Mouse (Mus musculus): ENCODE measurements around the gene Tmco1. TPM values are rescaled to one million over a fixed set of nuclear protein-coding genes. Genes with fewer than 3 reads are reported as not detected.

Tmco1 gene
- polyA plus RNA-seq, 1 experiment, result 34.0 TPM

DNA sequence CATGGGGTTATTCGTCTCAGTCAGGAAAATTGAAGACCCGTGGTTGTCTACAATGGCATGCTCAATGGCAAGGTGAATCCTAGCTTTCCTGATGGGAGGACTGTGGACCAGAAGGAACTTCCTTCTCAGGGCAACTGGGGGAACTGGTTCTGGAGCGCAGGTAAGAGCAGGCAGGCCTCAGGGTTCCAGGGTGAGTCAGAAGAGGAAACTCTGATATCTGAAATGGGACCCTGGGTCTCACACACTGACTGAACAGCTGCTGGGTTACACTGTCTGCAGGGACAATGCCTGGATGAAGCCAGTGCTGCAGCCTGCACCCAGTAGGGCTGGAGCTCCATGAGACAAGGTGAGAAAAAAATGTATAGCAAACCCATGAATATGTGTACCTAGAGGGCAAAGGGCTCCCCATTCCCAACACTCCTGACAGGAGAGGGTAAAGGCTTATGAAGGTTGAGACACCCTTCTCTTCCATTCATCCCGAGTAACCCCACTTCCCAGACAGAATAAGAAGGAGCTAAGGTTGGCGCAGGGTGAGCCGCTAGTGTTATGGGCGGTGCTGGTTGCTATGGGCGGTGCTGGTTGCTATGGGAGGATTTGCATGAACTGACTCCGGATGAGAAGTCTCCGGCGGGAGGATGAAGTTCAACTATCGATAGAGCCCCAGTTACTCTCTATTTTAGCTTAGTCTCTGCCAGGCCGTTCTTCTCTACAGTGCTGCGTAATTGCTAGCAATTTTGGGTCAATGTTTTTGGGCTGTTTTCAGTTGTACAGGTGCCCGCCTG, 66.0 kb downstream of the Tmco1 start:
- no peaks in the 10 kb centered on the region for H3K36me3 ChIP-seq (ENCODE audit: control insufficient read depth, insufficient read depth, low read length)
- peaks cover 8% of the 10 kb centered on the region for H3K4me1 ChIP-seq (ENCODE audit: control insufficient read depth, insufficient read depth, low read length)
- H3K4me3 ChIP-seq (ENCODE audit: control insufficient read depth, low read depth, low read length), result peak overlapping the region; percentile 81
- H3K27ac ChIP-seq (ENCODE audit: control insufficient read depth, insufficient read depth, low read depth, low read length), result peak overlapping the region; percentile 30
- no peak; the same call in 1 of the 2 replicates for TF ChIP-seq POLR2A (IDR thresholded peaks at IDR 0.05; ENCODE audit: control insufficient read depth, low read depth, low read length)
- no peaks in the 10 kb centered on the region for H3K27me3 ChIP-seq (ENCODE audit: control insufficient read depth, insufficient read depth, low read length)

GRCm38 (mm10) chr1:167374942-167375341, 66.8 kb downstream of the Tmco1 start:
- Histone ChIP-seq H3K4me1 (ENCODE audit: control insufficient read depth, insufficient read depth, low read length) (peaks cover 8% of the 10 kb centered on the region), H3K27me3 (ENCODE audit: control insufficient read depth, insufficient read depth, low read length) (no peaks in the 10 kb centered on the region), H3K4me3 (ENCODE audit: control insufficient read depth, low read depth, low read length) (peak overlapping the region; percentile 81), H3K27ac (ENCODE audit: control insufficient read depth, insufficient read depth, low read depth, low read length) (no peak overlapping the region), H3K36me3 (ENCODE audit: control insufficient read depth, insufficient read depth, low read length) (no peaks in the 10 kb centered on the region)
- TF ChIP-seq CTCF (IDR thresholded peaks at IDR 0.05; ENCODE audit: control insufficient read depth, insufficient read depth, insufficient replicate concordance, low read depth, low read length) (no peak), POLR2A (IDR thresholded peaks at IDR 0.05; ENCODE audit: control insufficient read depth, low read depth, low read length) (no peak)

GRCm38 (mm10) chr1:167378019-167378418, 69.8 kb downstream of the Tmco1 start:
- H3K4me3 ChIP-seq (ENCODE audit: control insufficient read depth, low read depth, low read length), result no peak overlapping the region
- H3K27me3 ChIP-seq (ENCODE audit: control insufficient read depth, insufficient read depth, low read length), result no peaks in the 10 kb centered on the region
- TF ChIP-seq POLR2A (IDR thresholded peaks at IDR 0.05; ENCODE audit: control insufficient read depth, low read depth, low read length), result no peak
- no peak for TF ChIP-seq CTCF (IDR thresholded peaks at IDR 0.05; ENCODE audit: control insufficient read depth, insufficient read depth, insufficient replicate concordance, low read depth, low read length)
- H3K4me1 ChIP-seq (ENCODE audit: control insufficient read depth, insufficient read depth, low read length), result peaks cover 8% of the 10 kb centered on the region
- no peaks in the 10 kb centered on the region for H3K36me3 ChIP-seq (ENCODE audit: control insufficient read depth, insufficient read depth, low read length)
- H3K27ac ChIP-seq (ENCODE audit: control insufficient read depth, insufficient read depth, low read depth, low read length), result no peak overlapping the region

DNA sequence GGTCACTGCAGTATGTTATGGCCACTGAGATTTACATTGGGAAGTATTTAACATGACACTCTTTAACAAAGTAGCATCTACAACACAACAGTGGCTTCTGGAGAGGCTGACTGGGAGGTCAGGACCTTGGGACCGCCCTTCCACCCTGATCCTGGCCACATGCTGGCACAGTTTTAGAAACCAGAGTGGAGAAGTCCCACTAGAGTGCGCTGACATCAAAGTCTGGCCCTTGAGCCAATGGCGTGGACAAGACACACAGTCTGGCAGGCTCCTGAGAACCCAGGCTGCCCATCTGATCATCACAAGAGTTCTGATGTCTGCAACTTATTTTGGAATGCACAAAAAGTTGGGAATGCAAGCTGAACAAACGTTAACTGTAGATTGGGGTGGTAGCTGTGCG, 71.6 kb downstream of the Tmco1 start:
- Histone ChIP-seq H3K4me3 (ENCODE audit: control insufficient read depth, low read depth, low read length) (no peak overlapping the region), H3K4me1 (ENCODE audit: control insufficient read depth, insufficient read depth, low read length) (peaks cover under 1% of the 10 kb centered on the region; the same call in 1 of the 2 replicates), H3K36me3 (ENCODE audit: control insufficient read depth, insufficient read depth, low read length) (no peaks in the 10 kb centered on the region), H3K27me3 (ENCODE audit: control insufficient read depth, insufficient read depth, low read length) (no peaks in the 10 kb centered on the region), H3K27ac (ENCODE audit: control insufficient read depth, insufficient read depth, low read depth, low read length) (no peak overlapping the region)
- no peak for TF ChIP-seq CTCF (IDR thresholded peaks at IDR 0.05; ENCODE audit: control insufficient read depth, insufficient read depth, insufficient replicate concordance, low read depth, low read length)
- no peak for TF ChIP-seq POLR2A (IDR thresholded peaks at IDR 0.05; ENCODE audit: control insufficient read depth, low read depth, low read length)

DNA sequence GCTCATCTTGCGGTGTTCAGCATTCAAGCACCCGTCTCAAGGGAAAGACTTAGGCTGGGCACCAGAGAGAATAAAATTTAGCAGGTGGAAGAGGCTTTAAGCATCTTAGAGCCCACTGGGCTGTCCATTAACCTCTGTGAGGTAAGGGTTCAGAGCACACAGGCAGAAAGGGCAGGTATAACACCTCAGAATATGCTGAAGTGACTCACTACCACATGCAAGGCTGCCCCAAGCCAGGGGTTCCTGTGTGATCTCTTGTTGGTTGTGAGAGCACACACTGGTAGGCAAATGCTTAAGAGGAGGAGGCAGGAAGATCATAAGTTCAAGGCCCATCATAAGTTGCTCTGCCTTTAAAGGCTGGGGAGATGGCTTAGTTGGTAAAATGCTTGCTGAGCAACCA, 72.0 kb downstream of the Tmco1 start:
- Histone ChIP-seq H3K27me3 (ENCODE audit: control insufficient read depth, insufficient read depth, low read length) (no peaks in the 10 kb centered on the region), H3K27ac (ENCODE audit: control insufficient read depth, insufficient read depth, low read depth, low read length) (no peak overlapping the region), H3K4me1 (ENCODE audit: control insufficient read depth, insufficient read depth, low read length) (no peaks in the 10 kb centered on the region), H3K36me3 (ENCODE audit: control insufficient read depth, insufficient read depth, low read length) (no peaks in the 10 kb centered on the region), H3K4me3 (ENCODE audit: control insufficient read depth, low read depth, low read length) (no peak overlapping the region)
- TF ChIP-seq CTCF (IDR thresholded peaks at IDR 0.05; ENCODE audit: control insufficient read depth, insufficient read depth, insufficient replicate concordance, low read depth, low read length), result no peak
- TF ChIP-seq POLR2A (IDR thresholded peaks at IDR 0.05; ENCODE audit: control insufficient read depth, low read depth, low read length), result no peak

DNA sequence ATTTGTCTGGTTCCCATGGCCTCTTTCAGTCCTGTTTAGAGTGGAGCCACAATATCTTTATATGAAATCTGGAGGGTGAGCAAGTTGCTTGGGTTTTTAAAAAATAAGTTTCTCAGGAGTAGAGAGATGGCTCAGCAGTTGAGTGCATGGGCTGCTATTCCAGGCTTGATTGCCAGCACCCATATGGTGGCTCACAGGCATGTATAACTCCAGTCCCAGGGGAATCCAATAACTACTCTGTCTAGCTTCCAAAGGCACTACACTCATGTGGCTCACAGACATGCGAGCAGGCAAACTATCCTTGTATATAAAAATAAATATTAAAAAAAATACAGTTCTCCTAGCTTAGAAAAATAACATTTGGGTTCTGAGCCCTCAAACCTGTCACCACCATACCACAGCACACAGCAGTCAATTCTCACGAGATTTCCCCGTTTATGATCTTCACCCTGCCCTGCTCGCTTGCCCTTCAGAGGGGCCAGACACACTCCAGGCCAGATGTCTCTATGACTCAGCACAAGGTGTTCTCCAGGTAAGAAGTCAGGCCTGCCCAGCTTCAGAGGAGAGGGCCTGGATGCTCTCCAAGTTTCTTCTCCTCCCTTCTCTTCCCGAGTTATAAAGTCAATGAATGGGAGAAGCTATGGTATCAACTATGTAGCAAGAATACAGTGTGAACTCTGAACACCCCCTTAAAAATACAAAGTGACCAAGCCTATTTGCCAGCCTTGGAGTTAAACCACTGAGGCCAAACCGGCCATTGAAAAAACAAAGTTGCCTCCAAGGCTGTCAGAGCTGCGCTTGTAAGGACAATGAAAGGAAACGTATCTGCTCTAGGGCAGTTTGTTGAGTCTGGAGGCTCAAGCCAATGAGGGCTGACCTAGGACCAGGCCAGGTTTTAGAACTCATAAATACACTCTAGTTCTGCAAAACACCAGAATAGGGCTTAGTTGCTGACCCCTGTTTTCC, 73.2 kb downstream of the Tmco1 start:
- no peaks in the 10 kb centered on the region for H3K36me3 ChIP-seq (ENCODE audit: control insufficient read depth, insufficient read depth, low read length)
- TF ChIP-seq CTCF (IDR thresholded peaks at IDR 0.05; ENCODE audit: control insufficient read depth, insufficient read depth, insufficient replicate concordance, low read depth, low read length) (no peak), POLR2A (IDR thresholded peaks at IDR 0.05; ENCODE audit: control insufficient read depth, low read depth, low read length) (no peak)
- H3K4me1 ChIP-seq (ENCODE audit: control insufficient read depth, insufficient read depth, low read length), result no peaks in the 10 kb centered on the region
- no peak overlapping the region for H3K27ac ChIP-seq (ENCODE audit: control insufficient read depth, insufficient read depth, low read depth, low read length)
- no peaks in the 10 kb centered on the region for H3K27me3 ChIP-seq (ENCODE audit: control insufficient read depth, insufficient read depth, low read length)
- H3K4me3 ChIP-seq (ENCODE audit: control insufficient read depth, low read depth, low read length), result no peak overlapping the region

DNA sequence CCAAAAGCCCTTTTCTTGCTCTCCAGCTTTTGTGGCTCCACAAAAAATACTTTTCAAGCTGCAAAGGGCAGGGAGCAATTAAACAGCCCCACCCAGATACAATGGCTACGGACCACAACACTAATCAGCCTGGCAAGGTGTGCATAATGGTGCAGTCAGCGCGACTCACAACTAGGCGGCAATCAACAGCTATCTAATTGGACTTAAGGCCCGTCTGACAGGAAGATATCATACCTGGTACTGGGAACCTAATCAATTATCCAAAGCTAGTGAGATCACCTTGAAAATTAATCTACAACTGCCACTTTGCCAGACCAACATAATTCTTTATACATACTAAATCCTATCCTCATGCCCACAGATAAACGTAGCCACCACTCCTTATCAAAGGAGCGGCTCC, 74.1 kb downstream of the Tmco1 start:
- H3K4me3 ChIP-seq (ENCODE audit: control insufficient read depth, low read depth, low read length), result no peak overlapping the region
- no peaks in the 10 kb centered on the region for H3K27me3 ChIP-seq (ENCODE audit: control insufficient read depth, insufficient read depth, low read length)
- H3K36me3 ChIP-seq (ENCODE audit: control insufficient read depth, insufficient read depth, low read length), result no peaks in the 10 kb centered on the region
- TF ChIP-seq POLR2A (IDR thresholded peaks at IDR 0.05; ENCODE audit: control insufficient read depth, low read depth, low read length), result no peak
- TF ChIP-seq CTCF (IDR thresholded peaks at IDR 0.05; ENCODE audit: control insufficient read depth, insufficient read depth, insufficient replicate concordance, low read depth, low read length), result no peak
- H3K4me1 ChIP-seq (ENCODE audit: control insufficient read depth, insufficient read depth, low read length), result no peaks in the 10 kb centered on the region
- no peak overlapping the region for H3K27ac ChIP-seq (ENCODE audit: control insufficient read depth, insufficient read depth, low read depth, low read length)
